Mouse (Mus musculus): ENCODE measurements around the gene Slc52a3. TPM values are rescaled to one million over a fixed set of nuclear protein-coding genes. Genes with fewer than 3 reads are reported as not detected.

Slc52a3 gene
- total and polyA plus RNA-seq, 3 experiments, result 14.8 to 17.0 TPM; not detected in 1

GRCm38 (mm10) chr2:151998505-151998899 is 2.2 kb downstream of the Slc52a3 start:
- Histone ChIP-seq H3K9me3 (replicated peaks; ENCODE audit: insufficient read depth, low read length) (no peaks in the 10 kb centered on the region), H3K36me3 (ENCODE audit: control insufficient read depth in 1 of 2, insufficient read depth in 2 of 2, low read length in 2 of 2) (peaks cover 0 to 30% of the 10 kb centered on the region in 2 experiments; a peak in 2 of 4 replicates), H3K9ac (ENCODE audit: control insufficient read depth, low read depth, low read length, poor library complexity, severe bottlenecking) (peak overlapping the region; percentile 24), H3K27ac (ENCODE audit: control insufficient read depth, low read depth, low read length) (peak overlapping the region; percentile 44), H3K4me1 (ENCODE audit: control insufficient read depth in 1 of 2, insufficient read depth in 2 of 2, low read length in 2 of 2) (peaks cover 43 to 59% of the 10 kb centered on the region in 2 experiments), H3K4me3 (ENCODE audit: control insufficient read depth in 1 of 2, insufficient read depth in 1 of 2, low read depth in 2 of 2, low read length in 2 of 2) (0 out of 4 replicates have a peak overlapping the region, but pooled peaks of 1 of the 2 experiments have one; percentile 21), H3K27me3 (ENCODE audit: control insufficient read depth in 1 of 2, insufficient read depth in 2 of 2, low read length in 2 of 2) (no peaks in the 10 kb centered on the region), H3K79me2 (ENCODE audit: control insufficient read depth, insufficient read depth, low read length, poor library complexity) (no peaks in the 10 kb centered on the region)
- peak; percentile 63 for DNase-seq (ENCODE audit: low read depth, low spot score)
- no peak for TF ChIP-seq NRF1 (IDR thresholded peaks at IDR 0.05; ENCODE audit: insufficient read depth, low read depth, low read length, poor library complexity, severe bottlenecking)
- TF ChIP-seq TBP (IDR thresholded peaks at IDR 0.05; ENCODE audit: low read depth, low read length), result no peak
- TF ChIP-seq TCF12 (IDR thresholded peaks at IDR 0.05; ENCODE audit: low read depth, low read length), result 0 out of 2 replicates have a peak, but pooled peaks have one; percentile 15
- TF ChIP-seq CHD1 (IDR thresholded peaks at IDR 0.05; ENCODE audit: low read depth, low read length), result no peak
- peak; percentile 72 for TF ChIP-seq USF1 (IDR thresholded peaks at IDR 0.05; ENCODE audit: low read depth, low read length)
- 0 out of 4 replicates have a peak, but pooled peaks of 1 of the 2 experiments have one; percentile 33 for TF ChIP-seq POLR2A (IDR thresholded peaks at IDR 0.05; ENCODE audit: control insufficient read depth in 1 of 2, insufficient read depth in 1 of 2, low read depth in 1 of 2, low read length in 2 of 2, poor library complexity in 1 of 2)
- TF ChIP-seq MYC (IDR thresholded peaks at IDR 0.05; ENCODE audit: low read depth, low read length), result peak; percentile 82
- TF ChIP-seq MXI1 (IDR thresholded peaks at IDR 0.05; ENCODE audit: low read depth, low read length), result peak; percentile 92
- peak; percentile 78 for TF ChIP-seq MAX (IDR thresholded peaks at IDR 0.05; ENCODE audit: low read length)
- TF ChIP-seq SIN3A (IDR thresholded peaks at IDR 0.05; ENCODE audit: low read length), result 0 out of 2 replicates have a peak, but pooled peaks have one; percentile 15
- no peak for TF ChIP-seq TAL1 (IDR thresholded peaks at IDR 0.05; ENCODE audit: low read length)

DNA sequence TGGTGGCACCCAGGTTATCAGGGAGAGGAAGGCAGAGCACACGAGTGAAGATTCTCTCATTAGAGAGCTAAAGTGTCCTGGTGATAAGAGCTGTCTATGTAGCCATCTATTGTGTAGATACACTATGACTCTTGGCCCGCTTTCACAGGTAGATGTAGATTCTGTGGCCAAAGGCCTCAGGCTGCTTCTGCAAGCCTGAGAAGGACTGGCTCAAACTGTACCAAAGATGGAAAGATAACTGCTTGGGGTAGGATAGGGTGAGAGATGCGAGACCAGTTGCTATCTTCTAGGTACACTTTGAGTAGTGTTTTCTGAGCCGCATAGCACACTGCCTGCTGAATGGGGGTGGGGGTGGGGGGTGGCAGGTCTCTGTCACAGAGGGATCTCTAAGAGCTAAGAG is 2.6 kb downstream of the Slc52a3 start:
- Histone ChIP-seq H3K4me3 (ENCODE audit: control insufficient read depth in 1 of 2, insufficient read depth in 1 of 2, low read depth in 2 of 2, low read length in 2 of 2) (0 out of 4 replicates have a peak overlapping the region, but pooled peaks of 1 of the 2 experiments have one; percentile 21), H3K9me3 (replicated peaks; ENCODE audit: insufficient read depth, low read length) (no peaks in the 10 kb centered on the region), H3K9ac (ENCODE audit: control insufficient read depth, low read depth, low read length, poor library complexity, severe bottlenecking) (peak overlapping the region; percentile 24), H3K36me3 (ENCODE audit: control insufficient read depth in 1 of 2, insufficient read depth in 2 of 2, low read length in 2 of 2) (peaks cover 0 to 30% of the 10 kb centered on the region in 2 experiments; a peak in 2 of 4 replicates), H3K27ac (ENCODE audit: control insufficient read depth, low read depth, low read length) (peak overlapping the region; percentile 44), H3K27me3 (ENCODE audit: control insufficient read depth in 1 of 2, insufficient read depth in 2 of 2, low read length in 2 of 2) (no peaks in the 10 kb centered on the region), H3K79me2 (ENCODE audit: control insufficient read depth, insufficient read depth, low read length, poor library complexity) (no peaks in the 10 kb centered on the region), H3K4me1 (ENCODE audit: control insufficient read depth in 1 of 2, insufficient read depth in 2 of 2, low read length in 2 of 2) (peaks cover 46 to 59% of the 10 kb centered on the region in 2 experiments)
- TF ChIP-seq BHLHE40 (IDR thresholded peaks at IDR 0.05; ENCODE audit: borderline replicate concordance, low read depth, low read length), result 0 out of 2 replicates have a peak, but pooled peaks have one; percentile 14
- peak; percentile 12; the same call in 1 of the 2 replicates for TF ChIP-seq RCOR1 (IDR thresholded peaks at IDR 0.05; ENCODE audit: low read depth, low read length)
- peak; percentile 23 to 48; a peak in 3 of 4 replicates for TF ChIP-seq EP300 (IDR thresholded peaks at IDR 0.05; ENCODE audit: low read depth in 1 of 2, low read length in 2 of 2)
- no peak for TF ChIP-seq ETS1 (IDR thresholded peaks at IDR 0.05; ENCODE audit: low read depth, low read length)
- peak; percentile 63; the same call in 1 of the 2 replicates for TF ChIP-seq GATA1 (IDR thresholded peaks at IDR 0.05; ENCODE audit: low read depth, low read length)
- TF ChIP-seq TCF12 (IDR thresholded peaks at IDR 0.05; ENCODE audit: low read depth, low read length), result peak; percentile 44; the same call in 1 of the 2 replicates
- TF ChIP-seq GABPA (IDR thresholded peaks at IDR 0.05; ENCODE audit: low read depth, low read length), result no peak
- TF ChIP-seq MXI1 (IDR thresholded peaks at IDR 0.05; ENCODE audit: low read depth, low read length), result no peak
- 0 out of 2 replicates have a peak, but pooled peaks have one; percentile 58 for TF ChIP-seq MAZ (IDR thresholded peaks at IDR 0.05; ENCODE audit: low read depth, low read length)
- TF ChIP-seq ZMIZ1 (IDR thresholded peaks at IDR 0.05; ENCODE audit: low read depth, low read length), result no peak
- 0 out of 2 replicates have a peak, but pooled peaks have one; percentile 4 for TF ChIP-seq TAL1 (IDR thresholded peaks at IDR 0.05; ENCODE audit: low read length)
- no peak for TF ChIP-seq MAX (IDR thresholded peaks at IDR 0.05; ENCODE audit: low read length)
- 0 out of 2 replicates have a peak, but pooled peaks have one; percentile 18 for TF ChIP-seq TBP (IDR thresholded peaks at IDR 0.05; ENCODE audit: low read depth, low read length)
- TF ChIP-seq POLR2AphosphoS5 (IDR thresholded peaks at IDR 0.05; ENCODE audit: borderline replicate concordance, low read depth, low read length), result no peak
- peak; percentile 56 for DNase-seq (ENCODE audit: low read depth, low spot score)
